Mouse (Mus musculus) embryonic fibroblast, embryonic 13.5 days (primary cell): ENCODE results near the gene Ccdc107.

ENCODE experiments used
- CTCF ChIP-seq: IDR thresholded peaks from 2 replicates; pipeline ENCODE4 v1.5.1; 2011; ENCODE audit warnings: mild to moderate bottlenecking, control low read depth, low read length, moderate library complexity, borderline replicate concordance; ENCODE audit not compliant: insufficient read depth
- POLR2A ChIP-seq: IDR thresholded peaks from 2 replicates; pipeline ENCODE4 v1.6.1; 2011; ENCODE audit warnings: low read depth, mild to moderate bottlenecking, control low read depth, low read length, moderate library complexity

DNA sequence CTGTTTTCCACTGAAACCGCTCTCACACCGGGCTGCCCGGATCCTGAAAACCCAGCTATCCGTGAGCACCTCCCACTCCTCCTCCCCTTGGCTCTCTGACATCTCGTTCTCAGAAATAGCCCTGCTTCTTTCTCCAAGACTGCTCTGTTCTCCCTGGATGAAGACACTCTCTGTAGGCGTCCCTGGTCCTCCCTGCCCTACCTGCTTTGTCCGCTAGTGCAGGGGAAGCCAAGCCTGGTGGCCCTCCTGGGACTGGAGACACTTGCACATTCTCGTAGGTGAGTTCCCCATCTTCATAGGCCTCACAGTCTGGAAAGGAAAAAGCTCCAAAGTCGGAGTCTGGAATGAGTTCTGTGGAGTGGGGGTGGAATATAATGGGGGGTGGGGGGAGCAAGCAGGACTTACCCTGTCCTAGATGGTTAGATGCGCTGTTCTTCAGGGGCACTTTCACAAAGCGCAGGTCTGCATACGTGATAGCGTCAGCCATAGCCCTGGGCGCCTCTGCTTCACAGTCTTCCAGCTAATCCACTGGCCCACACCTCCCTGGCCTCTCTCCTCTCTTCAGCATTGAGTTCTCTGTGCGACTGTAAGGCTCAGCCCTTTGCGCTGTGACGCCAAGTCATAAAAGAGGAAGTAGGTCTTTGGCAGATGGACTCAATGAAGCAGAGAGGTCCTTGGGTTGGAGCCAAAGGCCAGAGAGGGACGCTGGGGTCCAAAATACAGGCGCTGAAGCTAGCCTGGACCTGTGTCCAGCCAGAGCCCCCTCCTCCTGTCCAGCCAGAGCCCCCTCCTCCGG, 38.5 kb upstream of the Ccdc107 start, which contains the start of gene Cd72:
- TF ChIP-seq CTCF (no peak), POLR2A (no peak)
